Mouse (Mus musculus) Patski (cell line): ENCODE data around the gene Naa35. TPM values are rescaled to one million over a fixed set of nuclear protein-coding genes. Genes with fewer than 3 reads are reported as not detected.

Source experiments
- ATAC-seq: fragments of 100-300 bp; one replicate; pipeline ENCODE4 v1.8.0; 2021
- CTCF ChIA-PET: fragments of 350-600 bp; sonication (Branson Sonifier 250); formaldehyde crosslinking; loops from one replicate; lab custom pipeline; 2022; ENCODE audit warnings: inconsistent platforms; lab: Charles Lee
- POLR2A ChIA-PET: fragments of 350-600 bp; sonication (Branson Sonifier 250); formaldehyde crosslinking; loops from one replicate; lab custom pipeline; 2022; ENCODE audit warnings: antibody characterized with exemption, inconsistent platforms; lab: Charles Lee
- DNase-seq: peaks from one replicate; pipeline ENCODE4 v3.0.0-alpha.2; 2011; ENCODE audit warnings: low read depth, low spot score
- H3K27me3 ChIP-seq: fragments of 371-371 bp; one replicate; pipeline ENCODE4 v1.5.1; 2021
- CTCF ChIP-seq: fragments of 100-300 bp; IDR thresholded peaks from one replicate; pipeline ENCODE4 v1.5.1; 2021
- in situ Hi-C: fragments of 300-500 bp; cut with MboI; formaldehyde crosslinking; loops from 3 replicates; pipeline ENCODE4 v1.11.1; 2018; ENCODE audit warnings: low pct_unique_long_range_greater_than_20kb, mixed read lengths
- polyA plus RNA-seq: library from polyadenylated mRNA; unstranded; gene quantifications from one replicate; pipeline ENCODE4 v1.2.3, GENCODE M21; 2021

Naa35 gene
- polyA plus RNA-seq, 1 experiment from 2014 or later: 75.0 TPM

DNA sequence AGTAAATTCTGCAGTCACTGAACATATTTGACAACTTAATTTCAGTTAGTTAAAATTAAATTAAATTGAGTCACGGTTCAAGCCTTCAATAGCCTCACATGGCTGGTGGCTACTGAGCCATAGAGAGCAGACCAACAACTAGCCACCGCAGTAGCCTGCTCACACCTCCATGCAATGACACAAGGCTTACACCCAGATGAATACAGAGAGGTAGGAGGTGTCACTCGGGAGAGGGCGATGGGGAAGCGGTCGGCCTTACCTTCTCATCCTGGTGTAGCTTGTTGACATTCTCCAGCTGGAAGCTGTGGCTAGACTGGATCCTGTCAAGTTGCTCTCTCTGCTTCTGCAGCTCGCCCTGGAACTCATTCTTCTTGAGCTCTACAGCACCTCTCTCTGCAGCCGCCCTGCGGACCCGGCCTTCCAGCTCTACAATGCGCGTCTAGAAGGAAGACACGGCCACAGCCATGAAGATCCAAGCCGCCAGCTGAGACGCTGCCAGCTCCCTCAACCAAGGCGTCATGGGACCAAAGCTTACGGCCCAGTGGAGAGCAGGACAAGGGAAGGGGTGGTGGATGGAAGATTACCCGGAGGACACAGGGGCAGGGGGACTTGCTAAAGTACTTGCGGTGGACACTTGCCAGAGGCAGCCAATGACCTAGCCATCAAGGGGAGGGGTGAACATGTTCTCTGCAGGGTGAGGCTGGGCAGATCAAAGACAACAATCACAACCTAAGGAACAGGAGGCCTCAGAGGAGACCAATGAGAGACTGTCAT lies 79.1 kb downstream of the Naa35 start:
- no peaks in the 10 kb centered on the region for H3K27me3 ChIP-seq
- ChIA-PET POLR2A (interaction anchor here (1.0 to 2.2 kb wide), 4 partner anchors 11 to 59 kb away, joined by 3 to 7 read pairs (median 4); partner anchors contain the start of gene Golm1), CTCF (interaction anchor here (1.1 to 1.9 kb wide), 6 partner anchors 10 to 64 kb away, joined by 3 to 6 read pairs (median 4); partner anchors contain the start of gene Golm1)
- in situ Hi-C loops: no loop called here
- DNase-seq: peak; percentile 68
- no peak for TF ChIP-seq CTCF
- ATAC-seq: peak; percentile 85

GRCm38 (mm10) chr13:59667763-59668162 lies 82.7 kb downstream of the Naa35 start:
- ChIA-PET CTCF (interaction anchor here (0.8 kb wide), 1 partner anchor 22 kb away, joined by 3 read pairs; no protein-coding TSS in a partner anchor), POLR2A (no interaction called here)
- TF ChIP-seq CTCF: no peak
- no peaks in the 10 kb centered on the region for H3K27me3 ChIP-seq
- ATAC-seq (no peak), DNase-seq (no peak)
- in situ Hi-C loops: no loop called here

DNA sequence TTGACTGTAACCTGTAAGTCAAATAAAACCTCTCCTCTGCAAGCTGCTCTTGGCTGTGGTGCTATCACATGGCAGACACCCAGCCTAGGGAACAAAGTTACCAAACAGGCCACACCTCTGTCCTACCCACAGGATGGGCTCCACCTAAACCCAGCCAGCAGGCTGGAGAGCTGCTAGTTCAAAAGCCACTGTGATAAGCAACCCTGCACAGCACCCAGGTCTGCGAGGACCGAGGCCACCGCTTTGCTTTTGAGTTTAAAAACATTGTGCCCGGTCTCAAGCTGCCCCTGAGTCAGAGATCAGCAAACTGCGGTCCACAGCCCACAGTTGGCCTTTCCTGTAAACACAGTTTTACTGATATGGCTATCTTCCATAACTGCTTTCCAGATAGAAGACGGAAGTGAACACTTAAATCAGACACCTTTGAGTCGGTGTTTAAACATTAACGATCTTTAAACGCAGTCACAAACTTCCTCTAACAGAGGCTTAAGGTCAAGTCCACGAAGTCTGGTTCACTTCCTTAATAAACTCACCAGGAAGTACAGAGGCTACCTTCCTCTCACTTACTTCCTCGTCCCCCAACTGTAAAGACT lies 83.5 kb downstream of the Naa35 start:
- POLR2A ChIA-PET: no interaction called here
- DNase-seq (no peak), ATAC-seq (no peak)
- H3K27me3 ChIP-seq: no peaks in the 10 kb centered on the region
- no peak for TF ChIP-seq CTCF
- CTCF ChIA-PET: interaction anchor here (0.8 kb wide), 1 partner anchor 23 kb away, joined by 3 read pairs; no protein-coding TSS in a partner anchor
- in situ Hi-C loops: no loop called here

GRCm38 (mm10) chr13:59669946-59670345 lies 84.9 kb downstream of the Naa35 start:
- ChIA-PET POLR2A (no interaction called here), CTCF (no interaction called here)
- H3K27me3 ChIP-seq: no peaks in the 10 kb centered on the region
- no peak for DNase-seq
- TF ChIP-seq CTCF: no peak
- in situ Hi-C loops: no loop called here
- ATAC-seq: no peak

- ATAC-seq (no peak), DNase-seq (no peak)
- POLR2A ChIA-PET: interaction anchor here (0.6 to 0.7 kb wide), 2 partner anchors 9 to 23 kb away, joined by 3 read pairs; no protein-coding TSS in a partner anchor
- CTCF ChIA-PET: no interaction called here
- no peak for TF ChIP-seq CTCF
- in situ Hi-C loops: no loop called here
- H3K27me3 ChIP-seq: no peaks in the 10 kb centered on the region
Measured at GRCm38 (mm10) chr13:59671521-59671920, 86.5 kb downstream of the Naa35 start.

GRCm38 (mm10) chr13:59672248-59672647 lies 87.2 kb downstream of the Naa35 start:
- CTCF ChIA-PET: no interaction called here
- ATAC-seq: no peak
- no peaks in the 10 kb centered on the region for H3K27me3 ChIP-seq
- in situ Hi-C loops: no loop called here
- TF ChIP-seq CTCF: no peak
- POLR2A ChIA-PET: interaction anchor here (0.7 kb wide), 1 partner anchor 24 kb away, joined by 3 read pairs; no protein-coding TSS in a partner anchor
- no peak for DNase-seq

- ChIA-PET POLR2A (interaction anchor here (0.7 kb wide), 1 partner anchor 18 kb away, joined by 3 read pairs; no protein-coding TSS in a partner anchor), CTCF (no interaction called here)
- DNase-seq (no peak), ATAC-seq (no peak)
- in situ Hi-C loops: no loop called here
- H3K27me3 ChIP-seq: no peaks in the 10 kb centered on the region
- no peak for TF ChIP-seq CTCF
Measured at GRCm38 (mm10) chr13:59673597-59673996, 88.5 kb downstream of the Naa35 start.

GRCm38 (mm10) chr13:59674215-59674614 lies 89.2 kb downstream of the Naa35 start:
- CTCF ChIA-PET: no interaction called here
- no peaks in the 10 kb centered on the region for H3K27me3 ChIP-seq
- POLR2A ChIA-PET: interaction anchor here (0.7 to 2.2 kb wide), 3 partner anchors 10 to 125 kb away, joined by 3 to 7 read pairs (median 3); no protein-coding TSS in a partner anchor
- no peak for ATAC-seq
- no peak for DNase-seq
- no peak for TF ChIP-seq CTCF
- in situ Hi-C loops: no loop called here

- DNase-seq: peak; percentile 31
- ATAC-seq: peak; percentile 82
- ChIA-PET POLR2A (interaction anchor here (1.0 to 2.2 kb wide), 3 partner anchors 8 to 126 kb away, joined by 3 to 7 read pairs (median 3); no protein-coding TSS in a partner anchor), CTCF (interaction anchor here (1.7 to 2.3 kb wide), 2 partner anchors 12 to 54 kb away, joined by 4 to 6 read pairs; no protein-coding TSS in a partner anchor)
- in situ Hi-C loops: no loop called here
- H3K27me3 ChIP-seq: no peaks in the 10 kb centered on the region
- no peak for TF ChIP-seq CTCF
Measured at GRCm38 (mm10) chr13:59674761-59675150, 89.7 kb downstream of the Naa35 start.

- H3K27me3 ChIP-seq: no peaks in the 10 kb centered on the region
- no peak for TF ChIP-seq CTCF
- peak; percentile 20 for DNase-seq
- ChIA-PET POLR2A (interaction anchor here (0.7 to 2.2 kb wide), 4 partner anchors 9 to 127 kb away, joined by 3 to 7 read pairs (median 3); no protein-coding TSS in a partner anchor), CTCF (interaction anchor here (1.7 to 2.3 kb wide), 2 partner anchors 12 to 53 kb away, joined by 4 to 6 read pairs; no protein-coding TSS in a partner anchor)
- ATAC-seq: peak; percentile 73
- in situ Hi-C loops: no loop called here
Measured at GRCm38 (mm10) chr13:59675151-59676011, 90.3 kb downstream of the Naa35 start, which contains the start of gene Golm1. Gene Golm1 (minus strand): TSS chr13:59675811.
